Mouse (Mus musculus) midbrain, postnatal 0 days (tissue): Measurements from ENCODE around the gene Exoc3l. TPM values are rescaled to one million over a fixed set of nuclear protein-coding genes. Genes with fewer than 3 reads are reported as not detected.

Experiments used
- ATAC-seq: fragments of 200-750 bp; cut with Nextera tagmentation; 2 replicates; pipeline ENCODE4 v1.8.0; 2017; ENCODE audit warnings: moderate number of reproducible peaks, mild to moderate bottlenecking, moderate TSS enrichment, moderate library complexity; ENCODE audit not compliant: low FRiP score
- DNase-seq: peaks from one replicate; pipeline ENCODE4 v3.0.0-alpha.2; 2015; ENCODE audit warnings: low spot score
- H3K27ac ChIP-seq: fragments of 300-500 bp; sonication (generic); 2 replicates; pipeline ENCODE4 v1.5.1; 2014; ENCODE audit warnings: low read depth, mild to moderate bottlenecking, low read length, mixed read lengths
- H3K27me3 ChIP-seq: fragments of 300-500 bp; sonication (generic); 2 replicates; pipeline ENCODE4 v1.6.1; 2014; ENCODE audit warnings: low read length, control low read depth, mixed read lengths; ENCODE audit not compliant: insufficient read depth
- H3K36me3 ChIP-seq: fragments of 300-500 bp; sonication (generic); 2 replicates; pipeline ENCODE4 v1.6.1; 2014; ENCODE audit warnings: low read length, control low read depth, mixed read lengths; ENCODE audit not compliant: insufficient read depth
- H3K4me1 ChIP-seq: fragments of 300-500 bp; sonication (generic); 2 replicates; pipeline ENCODE4 v1.6.1; 2014; ENCODE audit warnings: mild to moderate bottlenecking, control low read depth, antibody characterized with exemption, low read length, mixed read lengths; ENCODE audit not compliant: insufficient read depth
- H3K4me2 ChIP-seq: fragments of 300-500 bp; sonication (generic); 2 replicates; pipeline ENCODE4 v1.6.1; 2014; ENCODE audit warnings: low read depth, mild to moderate bottlenecking, low read length, mixed read lengths; ENCODE audit not compliant: poor library complexity, severe bottlenecking
- H3K4me3 ChIP-seq: fragments of 300-500 bp; sonication (generic); 2 replicates; pipeline ENCODE4 v1.5.1; 2014; ENCODE audit warnings: low read depth, mild to moderate bottlenecking, low read length, moderate library complexity
- H3K9ac ChIP-seq: fragments of 300-500 bp; sonication (generic); replicated peaks from 2 replicates; pipeline ENCODE4 v1.6.1; 2014; ENCODE audit warnings: mild to moderate bottlenecking, low read length, moderate library complexity, mixed read lengths; ENCODE audit not compliant: poor library complexity, severe bottlenecking
- H3K9me3 ChIP-seq: fragments of 300-500 bp; sonication (generic); 2 replicates; pipeline ENCODE4 v1.6.1; 2016; ENCODE audit warnings: low read length, control low read depth
- CTCF ChIP-seq: IDR thresholded peaks from 2 replicates; pipeline ENCODE4 v1.5.1; 2016; ENCODE audit warnings: antibody characterized with exemption, mild to moderate bottlenecking
- WGBS: fragments of 180-500 bp; shearing (Covaris S2); extraction: QIAGEN DNeasy Blood & Tissue Kit; methylation state at CpG from one replicate; pipeline ENCODE4 v1.1.7; 2014; 5-methylcytosine and 5-hydroxymethylcytosine counted together
- polyA plus RNA-seq: library from polyadenylated mRNA; unstranded; fragments of >200 nt; fragmentation: Nextera tagmentation; extraction: Ambion mirVana; gene quantifications from 2 replicates; pipeline ENCODE4 v1.2.1, GENCODE M21; 2015
- total RNA-seq: library from RNA; depleted of rRNA; stranded (reverse); fragments of >200 nt; gene quantifications from 2 replicates; pipeline ENCODE4 v1.2.3, GENCODE M21; 2014

The Exoc3l gene
- total and polyA plus RNA-seq, 2 experiments from 2014 or later: 2.0 to 6.8 TPM

GRCm38 (mm10) chr8:105330325-105330724 is 34.4 kb upstream of the Exoc3l start:
- H3K9me3 ChIP-seq: no peaks in the 10 kb centered on the region
- H3K4me1 ChIP-seq: peaks cover 10% of the 10 kb centered on the region; the same call in 1 of the 2 replicates
- no peak for DNase-seq
- no peak overlapping the region for H3K9ac ChIP-seq
- no peak overlapping the region for H3K4me3 ChIP-seq
- 94% methylated on average over 12 of the region's 12 CpGs for WGBS
- H3K27ac ChIP-seq: no peak overlapping the region
- H3K27me3 ChIP-seq: no peaks in the 10 kb centered on the region
- H3K36me3 ChIP-seq: peaks cover 35% of the 10 kb centered on the region
- TF ChIP-seq CTCF: no peak
- no peak for ATAC-seq
- no peak overlapping the region for H3K4me2 ChIP-seq

- peak overlapping the region; percentile 89 for H3K4me3 ChIP-seq
- H3K4me1 ChIP-seq: peaks cover 16% of the 10 kb centered on the region
- TF ChIP-seq CTCF: no peak
- peak overlapping the region; percentile 82; the same call in 1 of the 2 replicates for H3K27ac ChIP-seq
- H3K4me2 ChIP-seq: peak overlapping the region; percentile 76
- 37% methylated on average over 6 of the region's 6 CpGs for WGBS
- H3K27me3 ChIP-seq: no peaks in the 10 kb centered on the region
- ATAC-seq: no peak
- no peak for DNase-seq
- H3K9ac ChIP-seq: peak overlapping the region; percentile 96
- H3K36me3 ChIP-seq: peaks cover 39% of the 10 kb centered on the region
- no peaks in the 10 kb centered on the region for H3K9me3 ChIP-seq
Observed at GRCm38 (mm10) chr8:105326968-105327367, 31.1 kb upstream of the Exoc3l start.

GRCm38 (mm10) chr8:105326141-105326672 is 30.3 kb upstream of the Exoc3l start, which contains the start of the genes Lrrc29 and Tmem208:
Gene Lrrc29 (minus strand): TSS chr8:105326278.
Gene Tmem208 (plus strand): TSS chr8:105326354.
- peaks cover 16% of the 10 kb centered on the region for H3K4me1 ChIP-seq
- WGBS: 0% methylated on average over 36 of the region's 36 CpGs
- H3K4me3 ChIP-seq: peak within 1 kb of the TSS; percentile 89
- TF ChIP-seq CTCF: peak; percentile 72
- ATAC-seq (peak; percentile 92), DNase-seq (peak; percentile 97)
- peak within 1 kb of the TSS; percentile 76 for H3K4me2 ChIP-seq
- no peaks in the 10 kb centered on the region for H3K27me3 ChIP-seq
- H3K9me3 ChIP-seq: no peaks in the 10 kb centered on the region
- H3K27ac ChIP-seq: peak within 1 kb of the TSS; percentile 82
- peak within 1 kb of the TSS; percentile 96 for H3K9ac ChIP-seq
- peaks cover 39% of the 10 kb centered on the region for H3K36me3 ChIP-seq

- peak overlapping the region; percentile 89 for H3K4me3 ChIP-seq
- H3K36me3 ChIP-seq: peaks cover 33% of the 10 kb centered on the region
- ATAC-seq: peak; percentile 50
- no peak for TF ChIP-seq CTCF
- DNase-seq: peak; percentile 41
- 0% methylated on average over 12 of the region's 12 CpGs for WGBS
- peak overlapping the region; percentile 96 for H3K9ac ChIP-seq
- H3K4me1 ChIP-seq: peaks cover 16% of the 10 kb centered on the region
- no peaks in the 10 kb centered on the region for H3K9me3 ChIP-seq
- H3K27ac ChIP-seq: peak overlapping the region; percentile 82
- H3K4me2 ChIP-seq: peak overlapping the region; percentile 76
- no peaks in the 10 kb centered on the region for H3K27me3 ChIP-seq
Observed at GRCm38 (mm10) chr8:105325641-105326093, 29.8 kb upstream of the Exoc3l start.

GRCm38 (mm10) chr8:105323183-105323582 is 27.3 kb upstream of the Exoc3l start:
- ATAC-seq (no peak), DNase-seq (no peak)
- no peaks in the 10 kb centered on the region for H3K9me3 ChIP-seq
- H3K9ac ChIP-seq: no peak overlapping the region
- H3K36me3 ChIP-seq: peaks cover 22% of the 10 kb centered on the region; the same call in 1 of the 2 replicates
- peaks cover 16% of the 10 kb centered on the region for H3K4me1 ChIP-seq
- WGBS: 91% methylated on average over 4 of the region's 4 CpGs
- no peak for TF ChIP-seq CTCF
- no peak overlapping the region for H3K4me3 ChIP-seq
- no peaks in the 10 kb centered on the region for H3K27me3 ChIP-seq
- no peak overlapping the region for H3K4me2 ChIP-seq
- H3K27ac ChIP-seq: no peak overlapping the region

GRCm38 (mm10) chr8:105318662-105319190 is 22.8 kb upstream of the Exoc3l start:
- Histone ChIP-seq H3K27me3 (no peaks in the 10 kb centered on the region), H3K36me3 (peaks cover 42% of the 10 kb centered on the region), H3K27ac (no peak overlapping the region), H3K9ac (no peak overlapping the region), H3K4me3 (no peak overlapping the region), H3K9me3 (no peaks in the 10 kb centered on the region), H3K4me1 (no peaks in the 10 kb centered on the region), H3K4me2 (no peak overlapping the region)
- TF ChIP-seq CTCF: no peak
- ATAC-seq: no peak
- DNase-seq: no peak
- WGBS: 84% methylated on average over 11 of the region's 11 CpGs
